Mouse (Mus musculus) retina, postnatal 1 day (tissue): ENCODE data around the gene Mgll.

Source experiments
- DNase-seq: peaks from one replicate; pipeline ENCODE4 v3.0.0-alpha.2; 2012

The Mgll gene

DNA sequence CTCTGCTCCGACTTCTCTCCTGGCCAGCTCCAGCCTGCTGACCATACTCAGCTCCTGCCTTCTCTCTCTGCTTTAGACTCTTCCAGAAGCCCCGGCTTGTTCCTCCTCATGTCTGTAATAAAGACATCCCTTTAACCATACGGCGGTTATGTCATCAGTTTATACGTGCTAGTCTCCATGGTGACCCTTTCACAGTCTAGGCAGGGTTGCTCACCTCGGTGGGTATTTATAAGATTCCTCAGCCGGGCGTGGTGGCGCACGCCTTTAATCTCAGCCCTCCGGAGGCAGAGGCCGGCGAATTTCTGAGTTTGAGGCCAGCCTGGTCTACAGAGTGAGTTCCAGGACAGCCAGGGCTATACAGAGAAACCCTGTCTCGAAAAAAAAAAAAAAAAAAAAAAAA is 51.1 kb downstream of the Mgll start:
- no peak for DNase-seq

- no peak for DNase-seq
These were observed 52.2 kb downstream of the Mgll start for GRCm38 (mm10) chr6:88776336-88776923.

GRCm38 (mm10) chr6:88776964-88777363 is 52.8 kb downstream of the Mgll start:
- DNase-seq = no peak

GRCm38 (mm10) chr6:88778047-88778688 is 54.0 kb downstream of the Mgll start:
- no peak for DNase-seq

GRCm38 (mm10) chr6:88779755-88780154 is 55.5 kb downstream of the Mgll start:
- DNase-seq = no peak

DNA sequence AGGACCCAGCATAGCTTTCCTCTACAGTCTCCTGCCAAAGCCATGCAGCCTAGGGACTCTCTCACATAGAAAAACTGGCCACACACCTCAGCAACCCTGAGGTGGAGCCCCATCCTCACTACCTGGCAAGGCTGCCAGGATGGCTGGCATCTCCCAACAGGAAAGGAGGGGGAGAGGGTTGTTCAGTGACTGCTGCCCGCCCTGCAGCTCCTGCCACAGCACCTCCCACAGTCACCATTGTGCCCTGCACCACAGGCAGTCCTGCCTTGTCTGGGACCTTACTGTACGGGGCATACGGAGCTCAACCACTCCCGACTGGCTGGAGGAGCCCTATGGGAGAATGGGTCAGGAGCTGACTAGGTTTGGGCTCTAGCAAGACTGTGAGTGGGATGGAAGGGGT is 57.7 kb downstream of the Mgll start:
- no peak for DNase-seq

GRCm38 (mm10) chr6:88782981-88783397 is 58.8 kb downstream of the Mgll start:
- peak; percentile 77 for DNase-seq

- no peak for DNase-seq
These were observed 60.5 kb downstream of the Mgll start for GRCm38 (mm10) chr6:88784691-88785173.

- no peak for DNase-seq
These were observed 61.1 kb downstream of the Mgll start for GRCm38 (mm10) chr6:88785331-88785730.

DNA sequence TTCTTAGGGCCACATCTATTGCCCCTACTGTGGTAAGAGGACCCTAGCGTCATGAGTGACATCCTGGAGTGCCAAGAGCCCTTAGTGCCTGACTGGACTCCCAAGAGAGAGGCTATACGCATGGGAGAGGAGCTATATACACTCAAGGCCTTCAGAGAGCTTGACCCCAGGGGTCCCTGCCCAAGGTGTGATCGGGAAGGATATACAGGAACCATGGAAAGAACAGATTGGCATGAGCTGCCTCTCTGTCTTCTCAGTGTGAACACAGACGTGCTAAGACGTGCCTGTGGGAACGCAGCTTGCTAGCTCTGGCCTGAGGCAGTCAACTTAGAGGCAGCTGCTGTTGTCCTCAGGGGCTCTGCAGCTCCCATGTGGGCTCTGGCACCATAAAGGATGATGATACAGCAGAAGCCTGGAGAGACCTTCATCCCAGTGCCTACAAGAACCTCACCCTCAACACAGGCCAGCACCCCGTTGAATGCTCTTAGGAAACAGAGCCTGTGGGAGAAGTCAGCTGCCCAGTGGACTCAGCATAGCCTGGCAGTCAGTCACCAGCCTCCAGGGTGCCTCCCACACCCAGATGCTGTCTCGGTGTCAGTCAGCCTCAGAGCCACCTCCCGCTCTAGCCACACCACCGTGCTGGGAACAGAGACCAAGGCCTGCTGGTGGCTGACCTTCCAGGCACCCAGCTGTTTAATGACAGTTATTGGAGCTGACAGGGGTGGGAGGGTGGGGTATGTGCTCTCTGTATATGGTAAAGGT is 61.8 kb downstream of the Mgll start:
- DNase-seq = no peak

DNA sequence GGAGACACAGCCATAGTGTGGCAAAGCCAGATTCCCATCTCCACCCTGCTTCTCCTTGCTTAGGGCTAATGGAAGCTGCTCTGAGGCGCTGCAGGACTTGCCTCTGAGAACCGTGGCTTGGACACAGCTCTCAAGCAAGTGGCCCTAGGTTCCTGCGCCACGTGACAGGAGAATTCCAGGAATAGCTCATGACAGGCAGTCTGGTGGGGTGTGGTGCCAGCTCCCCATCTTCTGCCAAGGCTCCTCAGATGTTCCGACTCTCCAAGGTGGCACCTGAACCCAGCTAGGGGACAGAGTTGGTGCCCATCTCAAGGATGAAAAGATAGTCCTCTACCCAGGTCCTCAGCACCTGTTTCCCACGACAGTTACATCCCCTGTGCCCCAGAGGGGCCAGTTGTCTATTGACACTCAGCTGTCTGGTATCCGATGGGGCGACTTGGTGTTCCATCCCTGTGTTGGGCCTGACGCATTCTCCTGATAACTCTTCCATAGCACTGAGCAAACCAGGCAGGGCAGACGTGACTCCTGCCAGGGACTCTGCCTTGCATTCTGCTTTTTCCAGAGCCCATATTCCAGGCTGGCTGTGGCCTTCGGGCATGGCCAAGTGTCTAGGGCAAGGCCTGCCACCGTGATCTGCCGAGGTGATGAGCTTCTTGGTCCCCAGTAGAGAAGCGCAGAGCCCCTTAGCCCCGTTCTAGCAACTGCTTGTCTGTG is 62.7 kb downstream of the Mgll start:
- DNase-seq = no peak

- peak; percentile 91 for DNase-seq
These were observed 63.3 kb downstream of the Mgll start for GRCm38 (mm10) chr6:88787496-88787895.

- no peak for DNase-seq
These were observed 64.0 kb downstream of the Mgll start for GRCm38 (mm10) chr6:88788219-88788618.

DNA sequence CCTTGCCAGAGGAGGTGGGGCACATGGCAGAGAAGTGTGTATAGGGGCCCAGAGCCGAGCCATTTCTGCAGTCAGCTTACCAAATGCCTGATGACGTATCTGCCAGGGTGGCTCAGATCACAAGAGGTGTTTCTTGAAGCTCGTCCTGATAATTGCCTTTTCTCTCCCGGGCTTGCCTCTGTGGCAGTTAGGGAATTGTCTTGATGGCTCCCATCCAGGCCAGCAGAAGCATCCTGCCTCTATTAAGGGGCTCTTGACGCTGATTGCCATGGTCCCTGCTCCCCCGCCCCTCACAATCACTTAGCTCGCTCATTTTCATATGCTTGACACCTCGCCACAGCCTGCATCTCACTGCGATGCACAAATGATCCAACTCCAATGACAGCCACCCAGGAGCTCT is 67.1 kb downstream of the Mgll start:
- peak; percentile 73 for DNase-seq

DNA sequence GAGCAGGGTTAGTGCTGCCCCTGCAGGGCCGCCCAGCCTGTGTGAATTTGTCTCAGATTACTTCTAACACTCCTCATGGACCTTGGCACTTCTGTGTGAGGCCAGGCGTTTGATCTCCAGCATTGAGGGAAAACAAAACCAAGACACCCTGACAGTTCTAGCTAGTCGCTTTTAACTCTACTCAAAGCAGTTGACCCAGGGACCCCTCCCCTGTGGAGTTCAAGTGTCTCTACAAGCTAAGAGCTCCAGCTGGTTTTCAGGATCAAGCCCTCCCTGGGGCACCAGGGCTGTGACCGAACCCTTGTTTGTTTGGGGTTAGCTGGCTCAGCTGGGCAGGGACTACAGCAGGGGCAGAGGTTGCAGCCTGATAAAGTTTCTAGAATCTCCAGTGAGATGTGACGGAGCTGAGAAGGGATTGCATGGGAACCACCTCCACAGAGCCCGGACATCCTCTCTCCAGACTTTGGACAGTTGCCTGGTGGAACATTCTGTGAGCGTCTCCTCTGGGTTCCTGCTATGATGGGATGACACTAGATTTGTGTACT is 68.0 kb downstream of the Mgll start:
- DNase-seq = no peak

GRCm38 (mm10) chr6:88793243-88793642 is 69.0 kb downstream of the Mgll start:
- peak; percentile 82 for DNase-seq

DNA sequence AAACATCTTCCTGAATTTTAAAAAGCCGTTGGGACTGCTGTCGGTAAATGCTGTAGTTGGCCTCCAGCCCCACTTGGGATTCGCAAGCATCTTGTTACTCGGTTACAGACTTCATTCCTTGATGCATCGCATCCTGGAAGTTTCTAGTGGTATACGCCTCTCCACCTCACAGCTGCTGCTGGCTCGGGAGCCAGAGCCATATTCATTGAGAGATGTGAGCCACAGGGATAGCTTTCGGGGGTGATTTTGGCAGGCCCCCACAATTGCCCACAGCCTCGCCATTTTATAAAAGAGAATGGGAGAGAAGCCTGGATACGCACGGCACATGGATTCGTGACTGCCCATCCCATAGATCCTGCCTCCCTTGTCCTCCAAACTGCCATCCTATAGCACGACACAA is 69.7 kb downstream of the Mgll start:
- no peak for DNase-seq

DNA sequence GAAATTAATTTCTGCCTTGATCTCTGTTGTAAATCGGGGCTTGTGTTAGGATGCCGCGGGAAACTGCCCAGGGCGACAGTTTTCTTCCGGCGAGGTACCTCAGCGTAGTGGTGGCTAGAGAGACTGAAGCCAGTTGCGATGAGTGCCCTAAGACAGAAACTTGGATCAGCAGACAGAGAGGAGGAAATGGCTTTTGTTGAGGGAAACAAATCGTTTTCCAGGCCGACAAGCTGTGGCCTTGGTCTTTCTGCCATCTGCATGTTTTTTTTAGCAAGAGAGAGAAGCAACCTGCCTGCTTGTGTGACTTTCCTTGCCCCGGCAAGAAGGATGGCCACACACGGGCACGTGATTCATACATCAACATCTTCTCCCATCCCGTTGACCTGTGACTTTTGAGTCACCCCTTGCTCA is 70.4 kb downstream of the Mgll start:
- DNase-seq = no peak

GRCm38 (mm10) chr6:88800191-88800590 is 76.0 kb downstream of the Mgll start:
- no peak for DNase-seq

GRCm38 (mm10) chr6:88800735-88801134 is 76.5 kb downstream of the Mgll start:
- no peak for DNase-seq

DNA sequence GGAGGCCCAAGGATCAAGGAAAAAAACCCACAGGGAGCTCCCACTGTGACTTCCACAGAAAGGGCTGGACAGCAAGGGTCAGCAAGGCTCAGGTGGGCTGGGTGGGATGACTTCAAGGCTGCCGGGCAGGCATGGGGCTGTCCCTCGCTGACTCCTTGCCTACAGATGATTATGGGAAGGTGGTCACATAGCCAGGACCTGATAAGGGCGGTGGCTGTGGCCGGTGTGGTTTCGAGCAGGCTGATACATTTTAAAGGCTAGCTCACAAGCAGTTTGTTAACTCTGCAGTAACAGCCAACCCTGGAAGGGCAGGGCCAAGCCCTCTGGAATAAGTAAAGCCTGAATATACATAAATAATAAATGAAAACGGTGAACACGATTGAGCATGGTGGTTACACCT is 78.8 kb downstream of the Mgll start:
- no peak for DNase-seq

DNA sequence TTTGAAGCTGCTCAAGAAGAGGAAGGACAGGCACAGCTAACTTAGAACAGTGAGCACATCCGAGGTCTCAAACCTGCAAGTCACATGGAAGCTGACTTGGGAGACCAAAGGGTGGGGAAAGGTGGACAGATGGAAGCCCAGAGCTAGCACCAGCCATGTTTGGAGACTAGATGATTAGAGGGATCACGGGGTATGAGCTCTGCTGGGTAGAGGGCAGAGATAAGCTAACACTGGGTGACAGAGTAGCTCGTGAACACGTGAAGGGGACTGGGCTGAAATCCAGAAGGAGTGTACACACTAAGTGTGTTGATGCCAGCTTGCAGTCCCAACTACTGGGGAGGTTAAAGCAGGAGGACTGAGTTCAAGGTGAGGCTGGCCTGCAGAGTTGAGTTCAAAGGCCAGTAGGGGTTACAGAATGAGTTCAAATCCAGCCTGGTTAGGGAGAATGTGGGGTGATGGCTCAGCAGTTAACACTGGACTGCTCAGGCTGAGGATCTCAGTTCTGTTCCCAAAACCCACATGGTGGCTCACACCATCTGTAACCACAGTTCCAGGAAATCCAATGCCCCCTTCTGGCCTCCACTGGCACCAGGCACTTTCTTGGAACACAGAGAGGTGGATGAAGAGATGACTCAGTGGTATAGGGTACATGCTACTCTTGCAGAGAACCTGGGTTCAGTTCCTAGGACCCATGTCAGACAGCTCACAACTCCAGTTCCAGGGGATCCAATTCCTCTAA is 79.9 kb downstream of the Mgll start:
- DNase-seq = no peak
